Mouse (Mus musculus) central nervous system, embryonic 18 days (tissue): ENCODE measurements around the gene Mfsd14a. TPM values are rescaled to one million over a fixed set of nuclear protein-coding genes. Genes with fewer than 3 reads are reported as not detected.

Experiments used
- polyA plus RNA-seq: library from polyadenylated mRNA; depleted of rRNA; stranded (reverse); fragments of >200 nt; gene quantifications from 2 replicates; pipeline ENCODE4 v1.2.3, GENCODE M21; 2012; rRNA removed

The Mfsd14a gene
- 44.2 and 48.0 TPM in 2 replicates for polyA plus RNA-seq

GRCm38 (mm10) chr3:116662463-116662863 is at the start of gene Mfsd14a:
Gene Mfsd14a (minus strand): TSS chr3:116662677.

GRCm38 (mm10) chr3:116681160-116681559 is 18.7 kb upstream of the Mfsd14a start, which contains the start of gene Gm43191:
Gene Gm43191 (minus strand): TSS chr3:116681260.

GRCm38 (mm10) chr3:116614295-116614892 is 48.1 kb downstream of the Mfsd14a start, which contains the start of gene Trmt13:
Gene Trmt13 (minus strand): TSS chr3:116614587.

GRCm38 (mm10) chr3:116594728-116595602 is 67.5 kb downstream of the Mfsd14a start, which contains the start of gene Sass6:
Gene Sass6 (plus strand): TSS chr3:116594982.

Other genes starting within 250 kb of the Mfsd14a start
- gene Cdc14a, start 238.6 kb downstream of the Mfsd14a start, polyA plus RNA-seq = 2.8 and 3.3 TPM in 2 replicates
- gene Rtca, start 154.5 kb downstream of the Mfsd14a start, polyA plus RNA-seq = 103 and 104 TPM in 2 replicates
- 13.7 and 15.6 TPM in 2 replicates for gene Dbt, start 149.6 kb downstream of the Mfsd14a start, polyA plus RNA-seq
- 0.09 and 0.36 TPM in 2 replicates for gene Lrrc39, start 99.7 kb downstream of the Mfsd14a start, polyA plus RNA-seq
- 8.3 and 8.5 TPM in 2 replicates for gene Sass6, start 67.7 kb downstream of the Mfsd14a start, polyA plus RNA-seq
- gene Trmt13, start 48.1 kb downstream of the Mfsd14a start, polyA plus RNA-seq = 30.0 and 31.5 TPM in 2 replicates
- gene Gm43191, start 18.6 kb upstream of the Mfsd14a start, polyA plus RNA-seq = not detected in 2 replicates
- 14.0 and 14.3 TPM in 2 replicates for gene Slc35a3, start 50.2 kb upstream of the Mfsd14a start, polyA plus RNA-seq
- gene Agl, start 145.5 kb upstream of the Mfsd14a start, polyA plus RNA-seq = 13.0 and 13.3 TPM in 2 replicates
- 3.5 and 3.7 TPM in 2 replicates for gene Frrs1, start 196.8 kb upstream of the Mfsd14a start, polyA plus RNA-seq